Mouse (Mus musculus) splenic B cell, adult 2 months (primary cell): ENCODE data around the gene Hist1h4i.
A peak's percentile ranks its signal among the peaks of the same experiment; 100 is the strongest.

ENCODE experiments used
- DNase-seq: peaks from one replicate; pipeline ENCODE4 v3.0.0-alpha.2; 2011; ENCODE audit warnings: low read depth, low spot score
- H3K27me3 ChIP-seq: 2 replicates; pipeline ENCODE4 v1.6.1; 2012; ENCODE audit warnings: mild to moderate bottlenecking, low read length, moderate library complexity, mixed read lengths; ENCODE audit not compliant: control insufficient read depth, poor library complexity, insufficient read depth, severe bottlenecking
- H3K36me3 ChIP-seq: 2 replicates; pipeline ENCODE4 v1.6.1; 2012; ENCODE audit warnings: mild to moderate bottlenecking, low read length, moderate library complexity, mixed read lengths; ENCODE audit not compliant: control insufficient read depth, poor library complexity, insufficient read depth, severe bottlenecking

Gene Hist1h4i

GRCm38 (mm10) chr13:22028673-22029460, 12.3 kb downstream of the Hist1h4i start:
- Histone ChIP-seq H3K36me3 (no peaks in the 10 kb centered on the region), H3K27me3 (no peaks in the 10 kb centered on the region)
- peak; percentile 96 for DNase-seq

GRCm38 (mm10) chr13:22026058-22027031, 14.8 kb downstream of the Hist1h4i start:
- no peaks in the 10 kb centered on the region for H3K27me3 ChIP-seq
- peak; percentile 91 for DNase-seq
- H3K36me3 ChIP-seq: no peaks in the 10 kb centered on the region

- DNase-seq: peak; percentile 91
- Histone ChIP-seq H3K36me3 (no peaks in the 10 kb centered on the region), H3K27me3 (no peaks in the 10 kb centered on the region)
These were observed 18.9 kb downstream of the Hist1h4i start for GRCm38 (mm10) chr13:22022241-22022640.

GRCm38 (mm10) chr13:22021581-22021980, 19.6 kb downstream of the Hist1h4i start:
- H3K27me3 ChIP-seq: no peaks in the 10 kb centered on the region
- H3K36me3 ChIP-seq: no peaks in the 10 kb centered on the region
- peak; percentile 34 for DNase-seq

- DNase-seq: peak; percentile 65
- no peaks in the 10 kb centered on the region for H3K36me3 ChIP-seq
- no peaks in the 10 kb centered on the region for H3K27me3 ChIP-seq
These were observed 20.2 kb downstream of the Hist1h4i start for GRCm38 (mm10) chr13:22020901-22021339.

- Histone ChIP-seq H3K36me3 (no peaks in the 10 kb centered on the region), H3K27me3 (no peaks in the 10 kb centered on the region)
- DNase-seq: peak; percentile 64
These were observed 21.0 kb downstream of the Hist1h4i start for GRCm38 (mm10) chr13:22019934-22020835.

GRCm38 (mm10) chr13:22015479-22016450, 25.4 kb downstream of the Hist1h4i start:
- no peaks in the 10 kb centered on the region for H3K36me3 ChIP-seq
- H3K27me3 ChIP-seq: no peaks in the 10 kb centered on the region
- DNase-seq: peak; percentile 95

GRCm38 (mm10) chr13:22014411-22014845, 26.7 kb downstream of the Hist1h4i start:
- DNase-seq: peak; percentile 21
- H3K27me3 ChIP-seq: no peaks in the 10 kb centered on the region
- H3K36me3 ChIP-seq: no peaks in the 10 kb centered on the region

GRCm38 (mm10) chr13:22013716-22014115, 27.4 kb downstream of the Hist1h4i start:
- Histone ChIP-seq H3K36me3 (no peaks in the 10 kb centered on the region), H3K27me3 (no peaks in the 10 kb centered on the region)
- DNase-seq: no peak

GRCm38 (mm10) chr13:22009642-22010041, 31.5 kb downstream of the Hist1h4i start, which contains the start of gene Prss16:
TSS of gene Prss16 (minus strand) at chr13:22009742.
- no peaks in the 10 kb centered on the region for H3K27me3 ChIP-seq
- DNase-seq: no peak

GRCm38 (mm10) chr13:22008707-22009106, 32.5 kb downstream of the Hist1h4i start:
- no peak for DNase-seq
- Histone ChIP-seq H3K36me3 (no peaks in the 10 kb centered on the region), H3K27me3 (no peaks in the 10 kb centered on the region)

More at GRCm38 (mm10) chr13:22009642-22010041, 31.5 kb downstream of the Hist1h4i start, which contains the start of gene Prss16:
- H3K36me3 ChIP-seq: no peaks in the 10 kb centered on the region

GRCm38 (mm10) chr13:22007872-22008271, 33.3 kb downstream of the Hist1h4i start:
- no peak for DNase-seq
- no peaks in the 10 kb centered on the region for H3K36me3 ChIP-seq
- H3K27me3 ChIP-seq: no peaks in the 10 kb centered on the region

- DNase-seq: no peak
These were observed 34.0 kb downstream of the Hist1h4i start for GRCm38 (mm10) chr13:22007121-22007510.

More at GRCm38 (mm10) chr13:22007121-22007510, 34.0 kb downstream of the Hist1h4i start:
- H3K36me3 ChIP-seq: no peaks in the 10 kb centered on the region
- H3K27me3 ChIP-seq: no peaks in the 10 kb centered on the region
